Mouse (Mus musculus) limb, embryonic 10.5 days (tissue): ENCODE results near the gene Map7. TPM values are rescaled to one million over a fixed set of nuclear protein-coding genes. Genes with fewer than 3 reads are reported as not detected.

ENCODE experiments used
- DNase-seq: peaks from one replicate; pipeline ENCODE4 v3.0.0-alpha.2; 2017; ENCODE audit warnings: low spot score
- H3K27ac ChIP-seq: fragments of 300-500 bp; sonication (generic); 2 replicates; pipeline ENCODE4 v1.5.1; 2016; ENCODE audit warnings: mild to moderate bottlenecking
- H3K27me3 ChIP-seq: fragments of 300-500 bp; sonication (generic); 2 replicates; pipeline ENCODE4 v1.6.1; 2016; ENCODE audit warnings: low read depth, mild to moderate bottlenecking; ENCODE audit not compliant: poor library complexity, severe bottlenecking
- H3K36me3 ChIP-seq: fragments of 300-500 bp; sonication (generic); 2 replicates; pipeline ENCODE4 v1.6.1; 2016; ENCODE audit warnings: mild to moderate bottlenecking, moderate library complexity
- H3K4me1 ChIP-seq: fragments of 300-500 bp; sonication (generic); 2 replicates; pipeline ENCODE4 v1.6.1; 2016
- H3K4me3 ChIP-seq: fragments of 300-500 bp; sonication (generic); 2 replicates; pipeline ENCODE4 v1.5.1; 2016; ENCODE audit warnings: mild to moderate bottlenecking, moderate library complexity
- H3K9me3 ChIP-seq: fragments of 300-500 bp; sonication (generic); replicated peaks from 2 replicates; pipeline ENCODE4 v1.6.1; 2016; ENCODE audit warnings: mild to moderate bottlenecking
- WGBS: fragments of 180-500 bp; shearing (Covaris S2); methylation state at CpG from one replicate; pipeline ENCODE4 v1.1.7; 2016; 5-methylcytosine and 5-hydroxymethylcytosine counted together
- polyA plus RNA-seq: library from polyadenylated mRNA; unstranded; fragments of >200 nt; fragmentation: Nextera tagmentation; extraction: Ambion mirVana; gene quantifications from 2 replicates; pipeline ENCODE4 v1.2.1, GENCODE M21; 2016

Gene Map7
- polyA plus RNA-seq: 1.4 and 3.3 TPM in 2 replicates

DNA sequence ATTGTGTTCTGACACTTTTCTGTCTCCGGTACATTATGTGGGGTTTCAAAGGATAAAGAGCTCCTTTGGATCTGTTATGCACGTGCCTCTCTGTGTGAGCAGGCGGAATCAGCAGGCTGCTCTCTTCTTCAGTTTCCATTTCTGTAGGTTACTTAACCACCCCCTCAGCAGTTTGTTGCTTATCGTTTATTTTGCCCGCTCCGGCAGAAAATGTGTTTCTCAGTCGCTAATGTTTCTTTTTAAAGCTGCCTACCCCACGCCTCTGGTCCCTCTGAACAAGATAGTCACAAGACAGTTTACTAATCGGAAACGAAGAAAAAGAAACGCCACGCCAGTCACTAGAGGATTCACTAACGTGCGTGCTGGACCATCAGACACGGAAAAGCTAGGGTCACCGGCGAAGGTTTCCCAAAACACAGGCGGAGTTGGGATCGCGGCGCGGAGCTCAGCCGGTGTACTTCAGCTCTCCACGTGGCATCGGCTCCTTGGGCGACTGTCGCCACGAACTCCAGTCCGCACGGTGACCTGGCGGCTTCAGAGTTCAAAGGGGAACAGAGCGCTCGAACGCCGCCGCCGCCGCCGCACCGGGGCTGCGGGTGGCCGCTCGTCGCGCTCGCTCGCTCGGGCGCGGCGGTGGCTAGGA lies at the start of gene Map7:
Gene Map7 (plus strand): TSS at position 342 of the 643 bp plus-strand sequence.
- Histone ChIP-seq H3K9me3 (no peaks in the 10 kb centered on the region), H3K4me3 (peak within 1 kb of the TSS; percentile 77), H3K27me3 (peaks cover 62% of the 10 kb centered on the region), H3K4me1 (peaks cover 20% of the 10 kb centered on the region), H3K27ac (peak within 1 kb of the TSS; percentile 59), H3K36me3 (no peaks in the 10 kb centered on the region)
- 4% methylated on average over 51 of the region's 51 CpGs for WGBS
- peak; percentile 56 for DNase-seq

DNA sequence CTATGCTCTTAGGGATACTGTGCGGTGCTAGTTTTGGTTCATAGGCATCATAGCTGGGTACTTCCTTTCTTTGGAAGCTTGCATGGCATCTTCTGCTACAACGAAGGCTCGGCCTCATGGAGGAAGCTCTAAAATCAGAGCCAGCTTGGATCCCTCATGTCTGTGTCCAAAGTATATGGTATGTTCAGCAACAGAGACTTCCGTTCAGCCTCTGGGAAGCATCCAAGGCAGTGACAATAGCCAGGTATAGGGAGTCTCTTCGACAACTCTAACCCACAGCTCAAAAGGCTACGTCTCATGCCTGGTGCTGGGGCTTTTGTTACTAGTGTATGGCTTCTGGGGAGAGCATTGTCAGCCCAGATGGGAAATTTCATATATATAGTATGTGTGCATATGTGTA lies 46.8 kb upstream of the Map7 start:
- 94% methylated on average over 6 of the region's 6 CpGs for WGBS
- no peaks in the 10 kb centered on the region for H3K9me3 ChIP-seq
- DNase-seq: no peak
- H3K27me3 ChIP-seq: no peaks in the 10 kb centered on the region
- H3K27ac ChIP-seq: no peak overlapping the region
- no peak overlapping the region for H3K4me3 ChIP-seq
- no peaks in the 10 kb centered on the region for H3K36me3 ChIP-seq
- H3K4me1 ChIP-seq: no peaks in the 10 kb centered on the region

DNA sequence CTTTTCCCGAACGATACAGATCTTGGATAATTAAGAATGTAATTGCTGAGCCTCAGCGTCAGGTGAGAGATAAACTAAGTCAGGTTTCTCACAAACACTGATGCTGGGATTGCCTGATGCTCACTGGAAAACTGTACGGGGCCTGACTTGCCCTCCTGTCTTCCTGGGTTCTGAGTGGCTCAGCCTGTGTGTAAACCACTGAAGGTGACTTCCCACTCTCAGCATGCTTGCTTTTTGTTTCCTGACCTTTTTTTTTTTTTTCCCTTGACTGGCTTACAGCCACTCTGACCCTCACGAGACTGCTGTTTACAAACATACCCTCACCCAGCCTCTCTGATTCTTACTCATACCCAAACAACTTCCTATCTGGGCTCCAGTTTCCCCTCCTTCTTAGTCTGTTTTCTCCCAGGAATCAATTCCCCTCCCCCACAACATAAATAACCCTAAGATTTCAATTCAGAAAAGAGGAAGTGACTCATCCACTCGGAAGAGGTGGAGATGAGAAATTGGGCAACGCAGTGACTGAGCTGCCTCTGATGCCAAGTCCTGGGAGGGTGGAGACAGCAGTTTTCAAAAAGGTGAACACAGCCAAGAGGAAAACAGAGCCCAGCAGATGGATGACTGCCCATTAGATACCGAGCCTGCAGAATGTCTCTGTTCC lies 43.9 kb upstream of the Map7 start:
- Histone ChIP-seq H3K27ac (no peak overlapping the region), H3K27me3 (no peaks in the 10 kb centered on the region), H3K36me3 (no peaks in the 10 kb centered on the region), H3K4me3 (no peak overlapping the region), H3K4me1 (no peaks in the 10 kb centered on the region), H3K9me3 (no peaks in the 10 kb centered on the region)
- DNase-seq: no peak
- WGBS: 62% methylated on average over 8 of the region's 8 CpGs

DNA sequence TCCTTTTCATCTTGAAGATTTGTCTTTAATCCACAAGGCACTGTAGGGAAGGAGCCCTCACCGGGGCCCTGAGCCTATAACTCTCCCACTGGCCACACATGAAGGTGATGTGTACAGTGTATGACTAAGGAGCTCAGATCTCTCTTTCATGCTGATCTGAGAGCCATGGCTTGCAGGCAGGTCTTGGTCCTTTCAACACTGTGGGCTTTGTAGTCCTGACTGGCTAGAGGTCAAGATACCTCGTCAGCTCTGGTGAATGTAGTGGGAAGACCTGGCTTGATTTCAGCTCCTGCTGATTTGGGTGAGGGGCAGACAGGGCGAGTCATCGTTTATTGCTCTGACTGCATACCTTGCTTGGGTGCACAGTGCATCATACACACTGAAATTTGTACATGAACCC lies 42.7 kb upstream of the Map7 start:
- H3K4me1 ChIP-seq: no peaks in the 10 kb centered on the region
- WGBS: 85% methylated on average over 4 of the region's 4 CpGs
- H3K27me3 ChIP-seq: no peaks in the 10 kb centered on the region
- DNase-seq: no peak
- no peak overlapping the region for H3K27ac ChIP-seq
- no peak overlapping the region for H3K4me3 ChIP-seq
- no peaks in the 10 kb centered on the region for H3K36me3 ChIP-seq
- H3K9me3 ChIP-seq: no peaks in the 10 kb centered on the region

DNA sequence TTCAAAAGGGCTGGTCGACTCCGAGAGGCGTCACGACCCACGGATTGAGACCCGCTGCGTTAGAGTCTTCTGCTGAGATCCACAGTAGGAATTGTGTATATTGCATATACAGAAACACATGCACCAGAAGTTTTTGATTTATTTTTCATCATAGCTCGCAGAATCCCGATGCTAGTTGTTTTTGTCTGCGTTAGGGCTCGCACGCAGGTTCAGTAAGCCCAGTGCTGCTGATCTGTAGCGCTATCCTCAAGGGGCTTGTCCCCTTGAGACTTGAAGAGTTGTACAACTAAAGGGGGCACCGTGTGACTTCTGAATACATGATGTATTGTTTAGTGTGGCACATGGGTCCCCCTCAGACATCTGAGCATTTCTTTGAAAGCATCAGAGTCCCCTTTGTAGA lies 41.2 kb upstream of the Map7 start:
- no peaks in the 10 kb centered on the region for H3K9me3 ChIP-seq
- DNase-seq: no peak
- no peak overlapping the region for H3K4me3 ChIP-seq
- no peak overlapping the region for H3K27ac ChIP-seq
- no peaks in the 10 kb centered on the region for H3K27me3 ChIP-seq
- 94% methylated on average over 14 of the region's 14 CpGs for WGBS
- H3K36me3 ChIP-seq: no peaks in the 10 kb centered on the region
- 0 out of 2 replicates have a peak, but pooled peaks cover under 1% of the 10 kb centered on the region for H3K4me1 ChIP-seq

DNA sequence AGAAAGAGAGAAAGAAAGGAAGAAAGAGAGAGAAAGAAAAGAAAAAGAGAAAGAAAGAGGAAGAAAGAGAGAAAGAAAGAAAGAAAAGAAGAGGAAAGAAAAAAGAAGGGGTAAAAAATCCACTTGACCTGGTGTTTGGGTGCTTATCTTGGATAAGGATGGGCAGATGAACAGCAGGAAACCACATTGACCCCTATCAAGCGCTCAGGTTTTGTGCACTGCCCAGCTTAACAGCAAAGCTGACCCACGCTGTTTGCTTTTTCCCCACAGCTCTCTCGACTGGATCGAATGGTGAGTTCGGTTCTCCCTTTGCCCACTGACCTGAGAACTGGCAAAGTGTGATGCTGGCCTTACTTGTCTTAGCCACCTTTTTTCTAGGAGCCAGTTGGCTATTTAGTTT lies 36.8 kb upstream of the Map7 start:
- no peaks in the 10 kb centered on the region for H3K9me3 ChIP-seq
- no peaks in the 10 kb centered on the region for H3K36me3 ChIP-seq
- H3K4me1 ChIP-seq: 0 out of 2 replicates have a peak, but pooled peaks cover 2% of the 10 kb centered on the region
- WGBS: 93% methylated on average over 5 of the region's 5 CpGs
- DNase-seq: no peak
- no peak overlapping the region for H3K4me3 ChIP-seq
- no peaks in the 10 kb centered on the region for H3K27me3 ChIP-seq
- H3K27ac ChIP-seq: no peak overlapping the region

DNA sequence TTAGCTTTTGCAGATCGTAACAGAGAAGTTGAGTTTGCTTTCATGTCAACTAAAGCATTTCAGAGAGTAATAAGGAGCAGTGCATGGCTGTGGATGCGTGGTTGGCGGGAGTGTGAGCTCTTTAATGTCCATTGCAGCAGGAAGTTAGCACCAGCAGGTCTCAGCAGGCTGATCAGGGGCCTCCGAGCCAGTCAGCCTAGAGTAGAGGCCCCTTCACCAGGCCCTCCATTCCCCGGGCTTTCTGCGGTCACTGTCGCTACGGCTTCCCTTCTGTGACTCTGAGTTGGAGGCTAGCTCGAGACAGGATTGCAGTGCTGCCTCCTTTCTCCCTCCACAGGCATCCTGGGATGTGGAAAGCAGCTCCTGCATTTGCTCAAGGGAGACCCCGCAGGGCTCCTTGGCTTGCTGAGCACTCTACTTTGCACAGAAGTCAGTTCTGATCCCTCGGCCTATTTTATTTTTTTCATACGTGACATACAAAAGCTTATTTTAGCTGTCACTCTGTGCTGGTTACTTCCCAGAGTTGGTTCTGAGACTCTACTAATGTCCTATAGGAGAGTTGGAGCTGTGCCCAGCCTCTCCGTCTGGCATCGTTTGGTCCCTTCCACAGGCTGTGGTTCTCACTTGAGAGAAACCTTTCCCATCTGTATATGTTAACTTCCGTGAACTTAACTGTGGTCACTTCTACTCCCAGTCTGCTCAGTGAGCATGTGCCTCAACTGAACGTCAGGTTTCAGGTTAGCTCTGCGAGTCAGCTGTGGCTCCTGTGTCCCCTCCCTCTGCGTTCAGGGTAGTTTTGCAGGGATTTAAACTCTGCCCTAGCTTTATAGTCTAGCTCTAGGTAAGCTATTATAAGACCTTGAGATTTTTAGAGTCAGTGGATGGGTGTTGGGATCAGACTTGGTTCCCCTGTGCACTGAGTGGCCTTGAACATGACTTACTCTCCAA lies 36.0 kb upstream of the Map7 start:
- no peaks in the 10 kb centered on the region for H3K27me3 ChIP-seq
- no peaks in the 10 kb centered on the region for H3K36me3 ChIP-seq
- no peak for DNase-seq
- 0 out of 2 replicates have a peak, but pooled peaks cover 2% of the 10 kb centered on the region for H3K4me1 ChIP-seq
- WGBS: 84% methylated on average over 18 of the region's 18 CpGs
- H3K9me3 ChIP-seq: no peaks in the 10 kb centered on the region
- no peak overlapping the region for H3K4me3 ChIP-seq
- H3K27ac ChIP-seq: no peak overlapping the region

DNA sequence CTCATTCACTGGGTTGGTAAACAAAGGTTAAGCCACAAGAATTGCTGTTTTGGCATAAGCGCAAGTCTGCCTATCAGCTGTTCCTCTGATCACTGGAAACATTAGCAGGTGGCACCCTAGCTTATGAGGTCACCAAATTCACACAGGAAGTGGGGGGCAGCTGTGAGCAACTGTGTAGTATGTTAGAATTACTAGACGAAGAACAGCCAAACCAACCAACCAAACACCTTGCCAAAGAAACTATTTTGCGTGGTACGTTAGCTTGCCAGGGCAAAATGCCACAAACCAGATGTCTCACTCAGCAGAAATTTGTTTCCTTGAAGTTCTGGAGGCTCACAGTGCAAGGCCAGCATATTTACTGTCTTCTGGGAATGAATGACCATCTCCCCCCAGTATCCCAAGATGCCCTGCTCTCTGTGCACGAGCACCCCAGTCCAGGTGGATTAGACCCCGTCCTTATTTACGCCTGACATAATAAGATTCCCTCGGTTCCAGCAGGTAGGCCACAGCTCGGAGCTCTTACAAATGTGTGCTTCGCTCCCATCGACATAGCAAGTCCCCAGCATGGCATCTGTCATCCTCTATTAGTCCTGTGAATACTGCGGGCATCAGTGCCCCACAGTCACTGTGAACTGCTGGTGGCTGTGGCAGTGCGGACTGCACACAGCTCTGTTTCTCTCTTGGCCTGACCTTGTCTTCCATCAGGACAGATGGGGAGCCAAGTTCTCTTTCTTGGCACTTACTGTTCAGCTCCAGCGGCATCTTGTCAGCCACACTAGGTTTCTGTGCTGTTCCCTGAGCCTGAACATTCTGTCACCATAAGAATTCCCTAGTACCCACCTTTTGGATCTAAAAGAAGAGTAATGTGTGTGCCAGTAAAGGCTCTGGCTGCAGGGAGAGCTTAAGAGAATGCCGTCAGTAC lies 28.5 kb upstream of the Map7 start:
- Histone ChIP-seq H3K4me3 (no peak overlapping the region), H3K27ac (no peak overlapping the region), H3K9me3 (no peaks in the 10 kb centered on the region), H3K27me3 (no peaks in the 10 kb centered on the region), H3K36me3 (no peaks in the 10 kb centered on the region), H3K4me1 (no peaks in the 10 kb centered on the region)
- no peak for DNase-seq
- WGBS: 95% methylated on average over 15 of the region's 15 CpGs

DNA sequence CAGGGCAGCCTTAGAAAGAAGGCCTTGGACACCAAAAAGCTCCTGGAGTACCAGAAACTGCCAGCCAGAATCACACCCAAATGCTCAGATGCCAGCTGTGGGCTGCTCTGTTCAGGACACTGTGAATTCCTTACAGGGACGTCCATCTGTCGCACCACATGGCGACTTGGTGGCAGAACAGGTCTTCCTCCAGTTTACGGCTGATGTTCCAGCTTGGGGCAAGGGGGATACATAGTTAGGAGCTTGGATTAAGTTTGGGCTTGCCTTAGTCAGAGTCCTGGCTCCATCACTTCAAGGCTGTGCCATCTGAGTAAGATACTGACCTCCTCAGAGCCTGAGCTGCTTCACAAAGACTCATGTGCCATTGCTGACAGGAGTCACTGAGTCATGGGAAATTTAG lies 26.3 kb upstream of the Map7 start:
- Histone ChIP-seq H3K27me3 (no peaks in the 10 kb centered on the region), H3K27ac (no peak overlapping the region), H3K4me1 (no peaks in the 10 kb centered on the region), H3K36me3 (no peaks in the 10 kb centered on the region), H3K4me3 (no peak overlapping the region), H3K9me3 (no peaks in the 10 kb centered on the region)
- DNase-seq: no peak
- 79% methylated on average over 4 of the region's 4 CpGs for WGBS

DNA sequence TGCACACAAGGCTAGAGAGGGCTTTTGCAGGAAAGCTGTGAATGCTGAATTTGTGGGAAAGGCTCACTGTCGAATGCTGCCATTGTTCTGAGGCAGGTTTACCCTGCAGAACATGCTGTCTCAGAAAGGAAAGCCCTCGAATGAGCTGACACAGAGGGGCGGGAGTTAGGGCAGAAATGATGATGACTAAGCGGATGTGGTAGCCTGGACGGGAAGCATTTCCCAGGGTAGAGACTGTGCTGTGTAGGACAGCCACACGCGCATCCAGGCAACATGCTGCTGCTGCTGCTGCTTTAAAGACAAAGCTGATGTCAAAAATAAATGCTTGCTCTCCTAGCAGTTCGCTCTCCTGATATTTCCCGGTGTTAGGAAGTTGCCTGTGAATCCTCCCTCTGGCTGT lies 24.9 kb upstream of the Map7 start:
- 74% methylated on average over 9 of the region's 9 CpGs for WGBS
- Histone ChIP-seq H3K36me3 (no peaks in the 10 kb centered on the region), H3K4me3 (no peak overlapping the region), H3K27ac (no peak overlapping the region), H3K4me1 (no peaks in the 10 kb centered on the region), H3K9me3 (no peaks in the 10 kb centered on the region), H3K27me3 (no peaks in the 10 kb centered on the region)
- no peak for DNase-seq

DNA sequence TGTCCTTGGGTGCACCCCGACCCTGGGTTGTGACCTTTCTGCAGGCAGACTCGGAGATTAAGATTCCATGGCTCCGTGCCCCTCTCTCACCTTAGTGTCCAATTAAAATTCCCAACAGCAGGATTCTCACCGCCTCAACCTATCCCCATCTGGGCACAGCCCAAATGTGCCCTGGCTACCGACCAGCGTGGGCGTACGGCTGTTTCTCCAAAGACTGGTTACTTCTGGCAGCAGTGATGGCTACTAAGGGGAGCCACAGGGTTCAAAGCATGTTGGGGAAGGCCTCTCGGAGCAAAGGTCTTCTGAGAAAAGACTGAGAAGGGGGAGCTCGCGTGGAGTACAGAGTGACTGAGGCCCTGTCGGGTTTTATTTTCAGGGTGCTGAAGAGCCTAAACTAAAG lies 23.7 kb upstream of the Map7 start:
- Histone ChIP-seq H3K36me3 (no peaks in the 10 kb centered on the region), H3K27me3 (no peaks in the 10 kb centered on the region), H3K4me1 (no peaks in the 10 kb centered on the region), H3K9me3 (no peaks in the 10 kb centered on the region), H3K27ac (no peak overlapping the region), H3K4me3 (no peak overlapping the region)
- WGBS: 90% methylated on average over 12 of the region's 12 CpGs
- DNase-seq: no peak

DNA sequence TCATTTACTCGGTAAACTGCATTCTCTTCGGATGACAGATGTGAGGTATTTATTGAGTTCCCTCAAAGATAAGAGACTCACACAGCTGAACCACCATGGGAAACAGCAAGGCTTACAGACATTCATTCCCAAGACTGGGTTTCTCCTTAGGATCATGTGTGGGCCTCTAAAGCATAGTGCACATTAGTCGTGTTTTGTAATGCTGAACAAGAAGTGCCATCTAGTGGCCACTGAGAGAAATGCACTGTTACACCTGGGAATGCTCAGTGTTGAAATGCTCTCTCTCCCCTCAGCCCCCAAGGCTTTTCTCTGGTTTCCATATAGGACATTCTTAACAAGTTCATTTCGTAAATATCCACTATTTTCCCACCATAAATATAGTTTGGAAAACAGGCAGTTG lies 23.0 kb upstream of the Map7 start:
- H3K9me3 ChIP-seq: no peaks in the 10 kb centered on the region
- H3K4me3 ChIP-seq: no peak overlapping the region
- WGBS: 51% methylated on average over 4 of the region's 4 CpGs
- no peaks in the 10 kb centered on the region for H3K4me1 ChIP-seq
- H3K36me3 ChIP-seq: no peaks in the 10 kb centered on the region
- H3K27me3 ChIP-seq: no peaks in the 10 kb centered on the region
- H3K27ac ChIP-seq: no peak overlapping the region
- DNase-seq: peak; percentile 52
